In genomic region chr6:29659964-29660363, GRCm38 (mm10) we compare ENCODE assay signal across 22 mouse cellular contexts. TPM values are rescaled to one million over a fixed set of nuclear protein-coding genes. Genes with fewer than 3 reads are reported as not detected.
DNase-seq lines count a peak whose midpoint lies in the region; ATAC-seq and TF ChIP-seq lines count a peak whose summit lies in the region.
"Had no signal": no experiment of that assay in that cellular context is flagged by ENCODE, and none has a peak within 500 bp of the region (broad histone marks: within the 10 kb centered on the region; RNA-seq: fewer than 3 reads in every experiment).

No protein-coding gene starts in this region.

- H3K4me3 ChIP-seq in liver, adult 2 months (ENCODE audit: insufficient read depth, low read depth, low read length), result no peak overlapping the region
- no peak overlapping the region for H3K4me3 ChIP-seq in liver, embryonic 12.5 days
- H3K4me3 ChIP-seq in kidney, embryonic 14.5 days (ENCODE audit: low read length), result no peak overlapping the region
- no peak overlapping the region for H3K4me3 ChIP-seq in kidney, postnatal 0 days (replicated peaks; ENCODE audit: low read depth, low read length)
- H3K4me3 ChIP-seq in liver, postnatal 0 days (ENCODE audit: low read depth, low read length), result no peak overlapping the region
- H3K4me3 ChIP-seq: embryonic facial prominence, embryonic 15.5 days; erythroblast, embryonic 14.5 days; forebrain, embryonic 10.5 days; heart, adult 2 months; heart, embryonic 15.5 days; hindbrain, embryonic 10.5 days had no signal

- TF ChIP-seq POLR2A in liver, adult 2 months (IDR thresholded peaks at IDR 0.05; ENCODE audit: extremely low read depth, insufficient read depth, low read length), result no peak

- H3K36me3 ChIP-seq in liver, adult 2 months (ENCODE audit: control insufficient read depth, insufficient read depth, low read length), result no peaks in the 10 kb centered on the region
- no peaks in the 10 kb centered on the region for H3K36me3 ChIP-seq in liver, embryonic 12.5 days
- H3K36me3 ChIP-seq in kidney, embryonic 14.5 days (ENCODE audit: control insufficient read depth, insufficient read depth, low read length), result no peaks in the 10 kb centered on the region
- no peaks in the 10 kb centered on the region for H3K36me3 ChIP-seq in kidney, postnatal 0 days (ENCODE audit: insufficient read depth, low read length)
- no peaks in the 10 kb centered on the region for H3K36me3 ChIP-seq in liver, postnatal 0 days (replicated peaks; ENCODE audit: insufficient read depth, low read length)
- H3K36me3 ChIP-seq: embryonic facial prominence, embryonic 15.5 days; forebrain, embryonic 10.5 days; heart, embryonic 15.5 days; hindbrain, embryonic 10.5 days had no signal

- no peak for TF ChIP-seq EP300 in liver, postnatal 0 days (IDR thresholded peaks at IDR 0.05; ENCODE audit: low read depth)

- no peak for ATAC-seq in liver, embryonic 12.5 days
- no peak for ATAC-seq in kidney, embryonic 14.5 days (ENCODE audit: low FRiP score, low TSS enrichment)
- 0 out of 2 replicates have a peak, but pooled peaks have one; percentile 2 for ATAC-seq in kidney, postnatal 0 days (replicated peaks; ENCODE audit: low FRiP score, low read depth)
- ATAC-seq in liver, postnatal 0 days, result peak; percentile 70
- ATAC-seq: forebrain, embryonic 14.5 days had no signal

- H3K79me2 ChIP-seq in liver, adult 2 months (ENCODE audit: control insufficient read depth, insufficient read depth, low read length), result no peaks in the 10 kb centered on the region

- no peak overlapping the region for H3K9ac ChIP-seq in liver, adult 2 months (ENCODE audit: low read depth, low read length)
- no peak overlapping the region for H3K9ac ChIP-seq in liver, embryonic 12.5 days
- no peak overlapping the region for H3K9ac ChIP-seq in kidney, embryonic 14.5 days (ENCODE audit: low read depth, low read length)
- H3K9ac ChIP-seq in kidney, postnatal 0 days (ENCODE audit: low read depth, low read length), result no peak overlapping the region
- no peak overlapping the region for H3K9ac ChIP-seq in liver, postnatal 0 days (replicated peaks)
- H3K9ac ChIP-seq: embryonic facial prominence, embryonic 15.5 days; heart, embryonic 15.5 days; hindbrain, embryonic 14.5 days had no signal

- peak; percentile 81 for DNase-seq in liver, adult 2 months (ENCODE audit: extremely low read depth, low read depth, low spot score)
- no peak for DNase-seq in kidney, postnatal 0 days (ENCODE audit: low spot score)
- peak; percentile 20 for DNase-seq in liver, postnatal 0 days
- DNase-seq in gastrocnemius, adult 18-20 months (ENCODE audit: low spot score), result no peak
- no peak for DNase-seq in adrenal gland, postnatal 36 days
- DNase-seq: adrenal gland, adult 2 months; adrenal gland, postnatal 25 days; cerebellum, adult 2 months; cerebellum, postnatal 10 days; embryo, embryonic 11 days; gastrocnemius, postnatal 14 days; heart, adult 2 months had no signal

- no peaks in the 10 kb centered on the region for H3K9me3 ChIP-seq in liver, embryonic 12.5 days (replicated peaks)
- no peaks in the 10 kb centered on the region for H3K9me3 ChIP-seq in kidney, embryonic 14.5 days (ENCODE audit: control insufficient read depth, low read length)
- no peaks in the 10 kb centered on the region for H3K9me3 ChIP-seq in kidney, postnatal 0 days (replicated peaks; ENCODE audit: low read length)
- H3K9me3 ChIP-seq in liver, postnatal 0 days (ENCODE audit: low read length), result no peaks in the 10 kb centered on the region
- H3K9me3 ChIP-seq: embryonic facial prominence, embryonic 15.5 days; forebrain, embryonic 10.5 days; heart, embryonic 15.5 days; hindbrain, embryonic 10.5 days had no signal

- no peak overlapping the region for H3K4me2 ChIP-seq in liver, embryonic 12.5 days
- H3K4me2 ChIP-seq in kidney, embryonic 14.5 days (replicated peaks; ENCODE audit: low read depth, low read length), result no peak overlapping the region
- H3K4me2 ChIP-seq in kidney, postnatal 0 days (ENCODE audit: low read length), result no peak overlapping the region
- H3K4me2 ChIP-seq in liver, postnatal 0 days (ENCODE audit: low read depth, low read length), result no peak overlapping the region
- H3K4me2 ChIP-seq: embryonic facial prominence, embryonic 15.5 days; heart, embryonic 11.5 days; heart, embryonic 15.5 days; hindbrain, embryonic 14.5 days had no signal

- 58% methylated on average over 2 of the region's 2 CpGs for WGBS in liver, adult 2 months
- WGBS in liver, embryonic 12.5 days (ENCODE audit: insufficient replicate concordance), result 74% methylated on average over 2 of the region's 2 CpGs
- WGBS in kidney, embryonic 14.5 days, result 79% methylated on average over 2 of the region's 2 CpGs
- WGBS in kidney, postnatal 0 days, result 72% methylated on average over 2 of the region's 2 CpGs
- WGBS in liver, postnatal 0 days (ENCODE audit: insufficient replicate concordance), result 62% methylated on average over 2 of the region's 2 CpGs

- H3K27me3 ChIP-seq in liver, adult 2 months (ENCODE audit: control insufficient read depth, insufficient read depth, low read length), result no peaks in the 10 kb centered on the region
- peaks cover 22% of the 10 kb centered on the region for H3K27me3 ChIP-seq in liver, embryonic 12.5 days (replicated peaks)
- no peaks in the 10 kb centered on the region for H3K27me3 ChIP-seq in kidney, embryonic 14.5 days (ENCODE audit: control insufficient read depth, insufficient read depth, low read length)
- H3K27me3 ChIP-seq in kidney, postnatal 0 days (ENCODE audit: insufficient read depth, low read length), result no peaks in the 10 kb centered on the region
- no peaks in the 10 kb centered on the region for H3K27me3 ChIP-seq in liver, postnatal 0 days (ENCODE audit: insufficient read depth, low read length)
- H3K27me3 ChIP-seq: embryonic facial prominence, embryonic 15.5 days; heart, embryonic 15.5 days had no signal

- no peak for TF ChIP-seq CTCF in liver, adult 2 months (IDR thresholded peaks at IDR 0.05; ENCODE audit: low read depth, low read length)
- no peak for TF ChIP-seq CTCF in kidney, postnatal 0 days (IDR thresholded peaks at IDR 0.05; ENCODE audit: low read depth)
- no peak for TF ChIP-seq CTCF in liver, postnatal 0 days (IDR thresholded peaks at IDR 0.05; ENCODE audit: low read depth)

- H3K27ac ChIP-seq in liver, adult 2 months (replicated peaks; ENCODE audit: insufficient read depth, low read depth, low read length), result peak overlapping the region; percentile 99
- H3K27ac ChIP-seq in liver, embryonic 12.5 days, result no peak overlapping the region
- peak overlapping the region; percentile 70; the same call in 1 of the 2 replicates for H3K27ac ChIP-seq in kidney, embryonic 14.5 days (ENCODE audit: low read depth, low read length)
- H3K27ac ChIP-seq in kidney, postnatal 0 days, result peak overlapping the region; percentile 83
- peak overlapping the region; percentile 67 for H3K27ac ChIP-seq in liver, postnatal 0 days (ENCODE audit: low read depth)
- H3K27ac ChIP-seq: embryonic facial prominence, embryonic 15.5 days; heart, adult 2 months; heart, embryonic 15.5 days; hindbrain, embryonic 10.5 days; hindbrain, embryonic 14.5 days had no signal

- H3K4me1 ChIP-seq in liver, adult 2 months (ENCODE audit: control insufficient read depth, insufficient read depth, low read length), result peaks cover 9% of the 10 kb centered on the region
- 0 out of 2 replicates have a peak, but pooled peaks cover 4% of the 10 kb centered on the region for H3K4me1 ChIP-seq in liver, embryonic 12.5 days
- no peaks in the 10 kb centered on the region for H3K4me1 ChIP-seq in kidney, embryonic 14.5 days (ENCODE audit: control insufficient read depth, insufficient read depth, low read length)
- H3K4me1 ChIP-seq in kidney, postnatal 0 days (replicated peaks; ENCODE audit: insufficient read depth, low read length), result 0 out of 2 replicates have a peak, but pooled peaks cover 4% of the 10 kb centered on the region
- no peaks in the 10 kb centered on the region; the same call in 1 of the 2 replicates for H3K4me1 ChIP-seq in liver, postnatal 0 days (ENCODE audit: insufficient read depth)
- H3K4me1 ChIP-seq: embryonic facial prominence, embryonic 15.5 days; heart, embryonic 15.5 days had no signal

RNA-seq across cellular contexts. Expression of gene Tspan33, which starts 34.1 kb away (rescaled TPM):
- total RNA-seq in liver, adult 2 months (2014; rRNA removed), result 4.2 and 9.3 TPM in 2 replicates
- 7.0 and 8.5 TPM in 2 replicates for polyA plus RNA-seq in liver, adult 2 months (2012; rRNA removed)
- polyA plus RNA-seq in liver, embryonic 12.5 days (2016; fragmentation: Nextera tagmentation; extraction: Ambion mirVana), result 197 and 203 TPM in 2 replicates
- 7.3 and 10.2 TPM in 2 replicates for polyA plus RNA-seq in kidney, embryonic 14.5 days (2014; fragmentation: Nextera tagmentation; extraction: Ambion mirVana)
- 24.9 and 25.2 TPM in 2 replicates for polyA plus RNA-seq in kidney, postnatal 0 days (2015; fragmentation: Nextera tagmentation; extraction: Ambion mirVana)
- 84.8 and 87.5 TPM in 2 replicates for polyA plus RNA-seq in liver, postnatal 0 days (2015; fragmentation: Nextera tagmentation; extraction: Ambion mirVana)
- 1 to 10 TPM; 2.6 to 3.6 TPM for total RNA-seq in gastrocnemius, adult 18-20 months (2021)
- 1 to 10 TPM; 1.7 to 2.0 TPM for total RNA-seq in adrenal gland, postnatal 36 days (2021)

RNA-seq across cellular contexts. Expression of gene Tnpo3, which starts 50.3 kb away (rescaled TPM):
- 26.8 and 31.5 TPM in 2 replicates for total RNA-seq in liver, adult 2 months (2014; rRNA removed)
- polyA plus RNA-seq in liver, adult 2 months (2012; rRNA removed), result 33.3 and 34.7 TPM in 2 replicates
- polyA plus RNA-seq in liver, embryonic 12.5 days (2016; fragmentation: Nextera tagmentation; extraction: Ambion mirVana), result 55.2 and 56.6 TPM in 2 replicates
- 58.8 and 104 TPM in 2 replicates for polyA plus RNA-seq in kidney, embryonic 14.5 days (2014; fragmentation: Nextera tagmentation; extraction: Ambion mirVana)
- polyA plus RNA-seq in kidney, postnatal 0 days (2015; fragmentation: Nextera tagmentation; extraction: Ambion mirVana), result 56.0 and 60.2 TPM in 2 replicates
- 18.2 and 20.4 TPM in 2 replicates for polyA plus RNA-seq in liver, postnatal 0 days (2015; fragmentation: Nextera tagmentation; extraction: Ambion mirVana)
- 10 to 100 TPM; 31.3 to 36.0 TPM for total RNA-seq in gastrocnemius, adult 18-20 months (2021)
- 10 to 100 TPM; 51.6 to 56.5 TPM for total RNA-seq in adrenal gland, postnatal 36 days (2021)

Comparison
In these comparisons a context has a peak if more than half of its experiments do, and no peak if none do; other contexts are left out.
1. ATAC-seq: peak in kidney, postnatal 0 days (single experiment) and liver, postnatal 0 days (single experiment); none in liver, embryonic 12.5 days (single experiment) and kidney, embryonic 14.5 days (single experiment).
2. DNase-seq: peak in liver, adult 2 months (single experiment) and liver, postnatal 0 days (single experiment); none in kidney, postnatal 0 days (single experiment), gastrocnemius, adult 18-20 months (single experiment) and adrenal gland, postnatal 36 days (0 of 2).